Comparison of ENCODE assay signal across 15 mouse cellular contexts in genomic region chr10:17630861-17631581, GRCm38 (mm10).
DNase-seq lines count a peak whose midpoint lies in the region; ATAC-seq and TF ChIP-seq lines count a peak whose summit lies in the region.
"Had no signal": no experiment of that assay in that cellular context is flagged by ENCODE, and none has a peak within 500 bp of the region (broad histone marks: within the 10 kb centered on the region; RNA-seq: fewer than 3 reads in every experiment).

No protein-coding gene starts in this region.

- peak; percentile 38; the same call in 1 of the 2 replicates for ATAC-seq in lung, embryonic 14.5 days (ENCODE audit: insufficient read depth)
- ATAC-seq in forebrain, embryonic 13.5 days = peak; percentile 80
- ATAC-seq in hindbrain, embryonic 15.5 days (ENCODE audit: low FRiP score, low read depth) = no peak
- 0 out of 2 replicates have a peak, but pooled peaks have one; percentile 16 for ATAC-seq in midbrain, postnatal 0 days (ENCODE audit: low FRiP score)
- no peak for ATAC-seq in CD4-positive, CD25-positive, alpha-beta regulatory T cell, adult 4 months
- ATAC-seq in activated CD4-positive, CD25-positive, alpha-beta regulatory T cell, adult 4 months = no peak
- ATAC-seq: intestine, postnatal 0 days; liver, embryonic 12.5 days had no signal

- peaks cover 11% of the 10 kb centered on the region; the same call in 1 of the 2 replicates for H3K4me1 ChIP-seq in lung, embryonic 14.5 days (ENCODE audit: insufficient read depth)
- peaks cover 13% of the 10 kb centered on the region for H3K4me1 ChIP-seq in forebrain, embryonic 13.5 days
- peaks cover 11% of the 10 kb centered on the region for H3K4me1 ChIP-seq in hindbrain, embryonic 15.5 days (replicated peaks)
- no peaks in the 10 kb centered on the region for H3K4me1 ChIP-seq in midbrain, postnatal 0 days (ENCODE audit: insufficient read depth, low read length)

- H3K4me3 ChIP-seq in lung, embryonic 14.5 days (ENCODE audit: low read depth, low read length) = no peak overlapping the region
- no peak overlapping the region for H3K4me3 ChIP-seq in forebrain, embryonic 13.5 days
- H3K4me3 ChIP-seq in hindbrain, embryonic 15.5 days = no peak overlapping the region
- H3K4me3 ChIP-seq in midbrain, postnatal 0 days (ENCODE audit: low read depth, low read length) = no peak overlapping the region
- H3K4me3 ChIP-seq: embryonic facial prominence, embryonic 12.5 days; heart, embryonic 13.5 days; layer of hippocampus, adult 2 months; limb, embryonic 10.5 days; liver, embryonic 12.5 days had no signal

- no peak overlapping the region for H3K9ac ChIP-seq in lung, embryonic 14.5 days
- no peak overlapping the region for H3K9ac ChIP-seq in forebrain, embryonic 13.5 days
- no peak overlapping the region for H3K9ac ChIP-seq in hindbrain, embryonic 15.5 days
- no peak overlapping the region for H3K9ac ChIP-seq in midbrain, postnatal 0 days (replicated peaks; ENCODE audit: low read length, poor library complexity, severe bottlenecking)
- H3K9ac ChIP-seq: embryonic facial prominence, embryonic 12.5 days; heart, embryonic 13.5 days; liver, embryonic 12.5 days had no signal

- H3K36me3 ChIP-seq in lung, embryonic 14.5 days (ENCODE audit: insufficient read depth) = no peaks in the 10 kb centered on the region
- H3K36me3 ChIP-seq in forebrain, embryonic 13.5 days (ENCODE audit: poor library complexity, severe bottlenecking) = no peaks in the 10 kb centered on the region
- no peaks in the 10 kb centered on the region for H3K36me3 ChIP-seq in hindbrain, embryonic 15.5 days
- H3K36me3 ChIP-seq in midbrain, postnatal 0 days (ENCODE audit: insufficient read depth, low read length) = no peaks in the 10 kb centered on the region
- H3K36me3 ChIP-seq: embryonic facial prominence, embryonic 12.5 days; heart, embryonic 13.5 days; limb, embryonic 10.5 days; liver, embryonic 12.5 days had no signal

- DNase-seq in lung, embryonic 14.5 days = no peak
- no peak for DNase-seq in lung, postnatal 14 days
- no peak for DNase-seq in midbrain, postnatal 0 days (ENCODE audit: low spot score)
- no peak for DNase-seq in thymus, postnatal 36 days
- DNase-seq: heart, postnatal 36 days had no signal

- no peak overlapping the region for H3K4me2 ChIP-seq in lung, embryonic 14.5 days
- no peak overlapping the region for H3K4me2 ChIP-seq in forebrain, embryonic 13.5 days
- H3K4me2 ChIP-seq in hindbrain, embryonic 15.5 days = no peak overlapping the region
- no peak overlapping the region for H3K4me2 ChIP-seq in midbrain, postnatal 0 days (ENCODE audit: low read depth, low read length, poor library complexity, severe bottlenecking)
- H3K4me2 ChIP-seq: liver, embryonic 12.5 days had no signal

- 81% methylated on average over 4 of the region's 4 CpGs for WGBS in lung, embryonic 14.5 days
- WGBS in forebrain, embryonic 13.5 days = 46% methylated on average over 4 of the region's 4 CpGs
- 36% methylated on average over 4 of the region's 4 CpGs for WGBS in hindbrain, embryonic 15.5 days
- WGBS in midbrain, postnatal 0 days = 33% methylated on average over 4 of the region's 4 CpGs

- no peak overlapping the region for H3K27ac ChIP-seq in lung, embryonic 14.5 days (ENCODE audit: low read depth)
- peak overlapping the region; percentile 88 for H3K27ac ChIP-seq in forebrain, embryonic 13.5 days
- H3K27ac ChIP-seq in hindbrain, embryonic 15.5 days (replicated peaks) = peak overlapping the region; percentile 37; the same call in 1 of the 2 replicates
- no peak overlapping the region for H3K27ac ChIP-seq in midbrain, postnatal 0 days (ENCODE audit: low read depth, low read length)
- H3K27ac ChIP-seq: embryonic facial prominence, embryonic 12.5 days; heart, embryonic 13.5 days; layer of hippocampus, adult 2 months; liver, embryonic 12.5 days had no signal

- H3K9me3 ChIP-seq in lung, embryonic 14.5 days (ENCODE audit: low read depth, low read length) = no peaks in the 10 kb centered on the region
- no peaks in the 10 kb centered on the region for H3K9me3 ChIP-seq in forebrain, embryonic 13.5 days (replicated peaks)
- no peaks in the 10 kb centered on the region for H3K9me3 ChIP-seq in hindbrain, embryonic 15.5 days
- no peaks in the 10 kb centered on the region for H3K9me3 ChIP-seq in midbrain, postnatal 0 days (ENCODE audit: low read length)
- H3K9me3 ChIP-seq: embryonic facial prominence, embryonic 12.5 days; heart, embryonic 13.5 days; limb, embryonic 10.5 days; liver, embryonic 12.5 days had no signal

- H3K27me3 ChIP-seq in lung, embryonic 14.5 days (ENCODE audit: insufficient read depth, low read length) = no peaks in the 10 kb centered on the region
- H3K27me3 ChIP-seq in forebrain, embryonic 13.5 days = no peaks in the 10 kb centered on the region
- H3K27me3 ChIP-seq in hindbrain, embryonic 15.5 days = no peaks in the 10 kb centered on the region
- no peaks in the 10 kb centered on the region for H3K27me3 ChIP-seq in midbrain, postnatal 0 days (ENCODE audit: insufficient read depth, low read length)
- H3K27me3 ChIP-seq: embryonic facial prominence, embryonic 12.5 days; heart, embryonic 13.5 days; liver, embryonic 12.5 days had no signal

- no peak for TF ChIP-seq CTCF in lung, embryonic 14.5 days (IDR thresholded peaks at IDR 0.05; ENCODE audit: low read depth)
- TF ChIP-seq CTCF in midbrain, postnatal 0 days (IDR thresholded peaks at IDR 0.05) = no peak

Comparison
In these comparisons a context has a peak if more than half of its experiments do, and no peak if none do; other contexts are left out.
1. ATAC-seq: peak in lung, embryonic 14.5 days (single experiment), forebrain, embryonic 13.5 days (single experiment) and midbrain, postnatal 0 days (single experiment); none in hindbrain, embryonic 15.5 days (single experiment), CD4-positive, CD25-positive, alpha-beta regulatory T cell, adult 4 months (single experiment) and activated CD4-positive, CD25-positive, alpha-beta regulatory T cell, adult 4 months (single experiment).
2. H3K27ac ChIP-seq: peak in forebrain, embryonic 13.5 days (single experiment) and hindbrain, embryonic 15.5 days (single experiment); none in lung, embryonic 14.5 days (single experiment) and midbrain, postnatal 0 days (single experiment).